Mouse (Mus musculus) T-cell, adult 66 days (primary cell): ENCODE results near the gene Snph. TPM values are rescaled to one million over a fixed set of nuclear protein-coding genes. Genes with fewer than 3 reads are reported as not detected.

ENCODE experiments used
- total RNA-seq, 2 experiments: library from RNA; stranded (reverse); gene quantifications; 3 replicates in 1 of 2; 4 replicates in 1 of 2; pipeline ENCODE4 v1.2.4; 2023

Snph gene
- 10 to 100 TPM in 1 of 2 experiments, 1 to 10 TPM in 1; 9.2 to 13.4 TPM for total RNA-seq

DNA sequence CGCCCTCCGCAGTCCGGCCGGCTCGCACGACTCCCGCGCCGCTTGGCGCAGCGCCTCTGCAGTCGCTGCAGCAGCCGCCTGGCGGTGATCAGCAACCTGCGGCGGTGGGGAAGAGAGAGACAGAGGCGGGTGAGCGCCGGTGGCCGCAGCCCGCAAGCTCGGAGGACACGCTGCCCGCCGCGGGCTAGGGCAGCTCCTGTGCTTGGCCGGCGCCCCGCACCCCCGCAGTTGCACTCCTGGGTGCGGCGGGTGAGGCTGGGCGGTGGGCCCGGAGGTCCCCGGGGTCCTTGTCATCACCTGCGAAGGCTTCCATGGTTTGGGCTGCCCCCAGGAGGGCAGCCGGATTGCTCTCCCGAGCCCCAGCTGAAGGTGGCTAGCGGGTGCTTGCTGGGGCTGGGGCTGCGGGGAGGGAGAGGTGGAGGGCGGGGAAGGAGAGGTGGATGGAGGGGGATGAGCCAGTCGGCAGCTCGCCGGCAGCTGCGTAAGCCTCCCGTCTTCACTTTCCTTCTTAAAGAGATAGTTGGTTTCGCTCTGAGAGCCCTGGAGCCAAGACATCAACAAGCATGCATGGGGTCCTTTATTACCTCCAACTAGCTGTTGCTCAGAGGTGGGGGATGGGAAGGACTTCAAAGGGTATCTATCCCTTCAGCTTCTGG lies at the start of gene Snph:
TSS of gene Snph (minus strand) at position 435 of the 656 bp plus-strand sequence.

DNA sequence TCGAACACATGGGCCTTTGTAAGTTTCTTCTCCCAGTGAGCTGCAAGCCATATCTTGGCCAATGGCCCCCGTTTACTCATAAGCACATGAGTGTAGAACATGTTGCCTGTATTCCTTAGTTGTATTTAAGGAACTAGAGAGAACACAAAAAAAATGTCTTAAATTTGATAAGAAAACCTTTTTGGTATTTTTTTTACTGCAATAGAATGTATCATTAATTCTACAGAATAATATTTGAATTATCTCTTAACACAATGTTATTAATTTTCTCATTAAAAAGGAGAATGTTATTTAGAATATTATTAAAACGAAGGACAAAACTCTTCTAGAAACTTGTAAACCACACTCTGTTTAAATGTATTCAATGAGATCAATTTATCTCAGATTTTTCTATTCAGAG lies 36.0 kb upstream of the Snph start, which contains the start of gene Rad21l:
TSS of gene Rad21l (minus strand) at position 101 of the 400 bp plus-strand sequence.

DNA sequence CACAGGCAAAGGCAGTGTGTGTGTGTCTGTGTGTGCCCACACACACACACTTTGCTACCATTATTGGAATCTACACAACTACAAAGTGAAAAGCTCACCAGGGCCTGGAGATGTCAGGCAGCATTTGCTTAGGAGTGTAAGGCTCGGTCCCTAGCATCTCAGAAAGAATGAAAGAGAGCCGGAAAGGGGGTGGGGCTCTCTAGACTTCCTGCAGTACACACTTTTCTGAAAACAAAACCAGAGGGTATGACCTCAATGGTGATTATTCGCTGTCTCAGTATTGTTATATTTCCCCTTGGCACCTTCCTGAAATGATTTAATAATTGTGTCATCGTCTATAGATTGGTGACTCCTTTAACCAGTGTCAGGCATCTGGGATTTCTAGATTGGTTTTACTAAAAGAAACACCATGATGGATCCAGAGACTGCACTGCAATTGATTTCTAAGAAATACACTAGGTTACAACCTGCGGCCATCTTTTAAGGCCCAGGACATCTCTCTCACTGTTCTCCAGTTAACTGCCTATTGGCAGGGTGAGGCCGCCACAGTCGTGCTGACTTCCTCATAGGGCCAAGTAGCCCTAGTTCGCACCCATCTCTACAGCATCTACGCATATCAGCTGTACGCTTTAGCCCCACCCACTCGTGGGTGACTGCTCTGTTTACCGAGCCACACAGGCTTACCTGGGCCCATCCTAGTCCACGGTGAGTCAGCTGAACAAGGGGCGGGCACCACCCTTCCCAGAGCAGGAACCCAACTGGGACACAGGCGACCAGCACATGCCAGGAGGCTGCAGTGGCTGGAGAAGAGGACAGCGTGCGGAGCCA lies 60.3 kb downstream of the Snph start, which contains the start of gene Sdcbp2:
TSS of gene Sdcbp2 (plus strand) at position 750 of the 828 bp plus-strand sequence.

DNA sequence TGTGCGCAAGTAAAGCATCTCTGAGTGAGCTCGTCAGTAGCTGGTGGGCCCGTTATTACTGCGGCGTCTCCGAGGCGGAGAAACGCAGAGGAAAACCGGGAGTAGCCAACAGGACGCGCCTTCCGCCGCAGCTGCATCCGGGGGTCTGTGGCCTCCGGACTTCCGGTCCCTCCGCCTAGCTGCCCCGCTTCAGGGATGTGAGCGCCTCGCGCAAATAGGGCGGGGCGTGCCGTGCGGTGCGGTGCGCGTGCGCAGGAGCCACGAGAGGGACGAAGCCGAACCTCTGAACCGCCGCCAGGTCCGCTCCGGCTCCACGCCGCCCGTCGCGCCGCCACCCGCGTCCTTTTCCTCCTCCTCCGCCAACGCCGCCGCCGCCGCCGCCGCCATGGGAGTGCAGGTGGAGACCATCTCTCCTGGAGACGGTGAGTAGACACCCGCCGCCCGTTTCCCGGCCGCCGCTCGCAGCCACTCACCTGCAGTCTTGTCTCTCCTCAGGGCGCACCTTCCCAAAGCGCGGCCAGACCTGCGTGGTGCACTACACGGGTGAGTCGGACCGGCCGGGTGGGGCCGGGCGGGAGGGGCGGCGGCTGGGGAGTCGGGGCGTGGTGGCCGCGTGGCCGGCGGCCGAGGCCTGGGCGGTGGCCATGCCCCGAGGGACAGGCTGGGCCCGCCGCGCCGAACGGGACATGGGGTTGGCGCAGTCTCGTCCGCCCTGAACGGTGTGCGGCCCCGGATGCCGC lies 89.9 kb downstream of the Snph start, which contains the start of gene Fkbp1a:
TSS of gene Fkbp1a (plus strand) at position 161 of the 740 bp plus-strand sequence.

Other genes starting within 250 kb of the Snph start
- gene 4921509C19Rik, start 156.4 kb downstream of the Snph start, total RNA-seq, result not detected
- gene Nsfl1c, start 138.4 kb downstream of the Snph start, total RNA-seq, result 100 to 1,000 TPM; 124 to 138 TPM
- 100 to 1,000 TPM; 146 to 152 TPM for gene Fkbp1a, start 90.1 kb downstream of the Snph start, total RNA-seq
- 10 to 100 TPM in 1 of 2 experiments, 1 to 10 TPM in 1; 7.0 to 12.9 TPM for gene Sdcbp2, start 60.0 kb downstream of the Snph start, total RNA-seq
- not detected for gene Rad21l, start 35.9 kb upstream of the Snph start, total RNA-seq
- gene Tmem74b, start 69.4 kb upstream of the Snph start, total RNA-seq, result not detected
- 10 to 100 TPM; 51.1 to 59.9 TPM for gene Psmf1, start 111.6 kb upstream of the Snph start, total RNA-seq
- gene Rspo4, start 210.3 kb upstream of the Snph start, total RNA-seq, result not detected